Mouse (Mus musculus): ENCODE results near the gene Mbnl1.

DNA sequence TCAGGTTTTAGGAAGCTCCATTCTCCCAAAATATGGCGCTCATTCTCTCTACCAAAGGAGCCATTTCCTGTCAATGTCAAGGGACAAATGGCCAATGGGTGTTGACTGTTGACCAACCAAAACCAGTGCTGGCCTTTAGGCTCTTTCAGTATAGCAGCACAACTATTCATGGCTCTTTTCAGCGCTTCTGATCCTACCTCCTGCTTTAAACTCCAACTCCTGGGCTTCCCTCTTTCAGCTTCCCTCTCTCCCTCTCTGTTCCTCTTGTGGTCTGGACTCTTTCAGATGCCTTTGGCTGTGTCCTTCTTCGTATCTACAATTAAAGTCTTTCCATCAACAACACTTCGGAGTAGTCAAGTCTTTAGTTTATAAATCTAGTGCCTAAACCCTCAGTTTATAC is 107.2 kb downstream of the Mbnl1 start:
- no peak for TF ChIP-seq GATA1 (IDR thresholded peaks at IDR 0.05; ENCODE audit: borderline replicate concordance, low read length)
- TF ChIP-seq FLI1 (IDR thresholded peaks at IDR 0.05; ENCODE audit: low read length) = no peak

Data from megakaryocyte, embryonic 14.5 days (primary cell).